Mouse (Mus musculus): ENCODE measurements around the gene Fcer1g. TPM values are rescaled to one million over a fixed set of nuclear protein-coding genes. Genes with fewer than 3 reads are reported as not detected.

Gene Fcer1g
- polyA plus RNA-seq, 1 experiment from 2014 or later: 18.4 TPM

- H3K9me3 ChIP-seq (ENCODE audit: control insufficient read depth, low read length): no peaks in the 10 kb centered on the region
- ATAC-seq (replicated peaks; ENCODE audit: low FRiP score): no peak
- DNase-seq (ENCODE audit: low spot score): no peak
- no peak overlapping the region for H3K4me3 ChIP-seq (ENCODE audit: low read depth, low read length)
- H3K4me1 ChIP-seq (replicated peaks; ENCODE audit: control insufficient read depth, insufficient read depth, low read length): peaks cover 7% of the 10 kb centered on the region; the same call in 1 of the 2 replicates
- H3K27me3 ChIP-seq (ENCODE audit: control insufficient read depth, insufficient read depth, low read length): no peaks in the 10 kb centered on the region
- H3K9ac ChIP-seq (ENCODE audit: low read length): no peak overlapping the region
- no peak overlapping the region for H3K27ac ChIP-seq (ENCODE audit: low read depth, low read length)
- 71% methylated on average over 8 of the region's 8 CpGs for WGBS
- H3K36me3 ChIP-seq (ENCODE audit: control insufficient read depth, insufficient read depth, low read length): no peaks in the 10 kb centered on the region
- no peak overlapping the region for H3K4me2 ChIP-seq (ENCODE audit: low read depth, low read length, severe bottlenecking)
Observed at GRCm38 (mm10) chr1:171185655-171186054, 48.5 kb downstream of the Fcer1g start.

GRCm38 (mm10) chr1:171184314-171184713, 49.9 kb downstream of the Fcer1g start:
- Histone ChIP-seq H3K4me1 (replicated peaks; ENCODE audit: control insufficient read depth, insufficient read depth, low read length) (peaks cover 4% of the 10 kb centered on the region; the same call in 1 of the 2 replicates), H3K27me3 (ENCODE audit: control insufficient read depth, insufficient read depth, low read length) (no peaks in the 10 kb centered on the region), H3K9me3 (ENCODE audit: control insufficient read depth, low read length) (no peaks in the 10 kb centered on the region), H3K9ac (ENCODE audit: low read length) (no peak overlapping the region), H3K36me3 (ENCODE audit: control insufficient read depth, insufficient read depth, low read length) (no peaks in the 10 kb centered on the region), H3K4me3 (ENCODE audit: low read depth, low read length) (no peak overlapping the region), H3K4me2 (ENCODE audit: low read depth, low read length, severe bottlenecking) (no peak overlapping the region), H3K27ac (ENCODE audit: low read depth, low read length) (no peak overlapping the region)
- 91% methylated on average over 7 of the region's 7 CpGs for WGBS
- ATAC-seq (replicated peaks; ENCODE audit: low FRiP score) (no peak), DNase-seq (ENCODE audit: low spot score) (no peak)

- Histone ChIP-seq H3K9ac (ENCODE audit: low read length) (no peak overlapping the region), H3K4me2 (ENCODE audit: low read depth, low read length, severe bottlenecking) (no peak overlapping the region), H3K4me3 (ENCODE audit: low read depth, low read length) (no peak overlapping the region), H3K36me3 (ENCODE audit: control insufficient read depth, insufficient read depth, low read length) (no peaks in the 10 kb centered on the region), H3K27ac (ENCODE audit: low read depth, low read length) (no peak overlapping the region), H3K9me3 (ENCODE audit: control insufficient read depth, low read length) (no peaks in the 10 kb centered on the region), H3K27me3 (ENCODE audit: control insufficient read depth, insufficient read depth, low read length) (no peaks in the 10 kb centered on the region), H3K4me1 (replicated peaks; ENCODE audit: control insufficient read depth, insufficient read depth, low read length) (no peaks in the 10 kb centered on the region; the same call in 1 of the 2 replicates)
- ATAC-seq (replicated peaks; ENCODE audit: low FRiP score): no peak
- 73% methylated on average over 3 of the region's 3 CpGs for WGBS
- no peak for DNase-seq (ENCODE audit: low spot score)
Observed at GRCm38 (mm10) chr1:171183620-171184019, 50.5 kb downstream of the Fcer1g start.

GRCm38 (mm10) chr1:171183025-171183424, 51.1 kb downstream of the Fcer1g start:
- Histone ChIP-seq H3K4me3 (ENCODE audit: low read depth, low read length) (no peak overlapping the region), H3K27me3 (ENCODE audit: control insufficient read depth, insufficient read depth, low read length) (no peaks in the 10 kb centered on the region), H3K36me3 (ENCODE audit: control insufficient read depth, insufficient read depth, low read length) (no peaks in the 10 kb centered on the region), H3K9me3 (ENCODE audit: control insufficient read depth, low read length) (no peaks in the 10 kb centered on the region), H3K4me2 (ENCODE audit: low read depth, low read length, severe bottlenecking) (no peak overlapping the region), H3K4me1 (replicated peaks; ENCODE audit: control insufficient read depth, insufficient read depth, low read length) (no peaks in the 10 kb centered on the region), H3K27ac (ENCODE audit: low read depth, low read length) (no peak overlapping the region), H3K9ac (ENCODE audit: low read length) (no peak overlapping the region)
- 90% methylated on average over 3 of the region's 3 CpGs for WGBS
- no peak for DNase-seq (ENCODE audit: low spot score)
- no peak for ATAC-seq (replicated peaks; ENCODE audit: low FRiP score)

Other genes starting within 250 kb of the Fcer1g start
- gene Fcgr4, start 215.4 kb downstream of the Fcer1g start, polyA plus RNA-seq (2014; fragmentation: Nextera tagmentation; extraction: Ambion mirVana): 0.21 and 0.35 TPM in 2 replicates
- gene Fcgr3, start 169.4 kb downstream of the Fcer1g start, polyA plus RNA-seq (2014; fragmentation: Nextera tagmentation; extraction: Ambion mirVana): 4.3 TPM in 2 replicates
- 1.5 and 2.9 TPM in 2 replicates for gene Cfap126, start 120.4 kb downstream of the Fcer1g start, polyA plus RNA-seq (2014; fragmentation: Nextera tagmentation; extraction: Ambion mirVana)
- 272 and 277 TPM in 2 replicates for gene Sdhc, start 83.8 kb downstream of the Fcer1g start, polyA plus RNA-seq (2014; fragmentation: Nextera tagmentation; extraction: Ambion mirVana)
- 0.13 TPM in 1 of 2 replicates, not detected in the other for gene Mpz, start 83.7 kb downstream of the Fcer1g start, polyA plus RNA-seq (2014; fragmentation: Nextera tagmentation; extraction: Ambion mirVana)
- 7.3 and 8.2 TPM in 2 replicates for gene Pcp4l1, start 38.1 kb downstream of the Fcer1g start, polyA plus RNA-seq (2014; fragmentation: Nextera tagmentation; extraction: Ambion mirVana)
- gene Nr1i3, start 20.4 kb downstream of the Fcer1g start, polyA plus RNA-seq (2014; fragmentation: Nextera tagmentation; extraction: Ambion mirVana): 0.17 and 0.23 TPM in 2 replicates
- gene Tomm40l, start 11.9 kb downstream of the Fcer1g start, polyA plus RNA-seq (2014; fragmentation: Nextera tagmentation; extraction: Ambion mirVana): 31.6 and 39.2 TPM in 2 replicates
- 1.6 and 1.9 TPM in 2 replicates for gene Apoa2, start 9.3 kb downstream of the Fcer1g start, polyA plus RNA-seq (2014; fragmentation: Nextera tagmentation; extraction: Ambion mirVana)
- 6.6 and 7.1 TPM in 2 replicates for gene Adamts4, start 16.1 kb upstream of the Fcer1g start, polyA plus RNA-seq (2014; fragmentation: Nextera tagmentation; extraction: Ambion mirVana)
- gene Ndufs2, start 17.0 kb upstream of the Fcer1g start, polyA plus RNA-seq (2014; fragmentation: Nextera tagmentation; extraction: Ambion mirVana): 257 and 264 TPM in 2 replicates
- gene B4galt3, start 36.0 kb upstream of the Fcer1g start, polyA plus RNA-seq (2014; fragmentation: Nextera tagmentation; extraction: Ambion mirVana): 72.3 and 75.5 TPM in 2 replicates
- gene Ppox, start 46.8 kb upstream of the Fcer1g start, polyA plus RNA-seq (2014; fragmentation: Nextera tagmentation; extraction: Ambion mirVana): 66.3 and 67.6 TPM in 2 replicates
- gene Usp21, start 53.6 kb upstream of the Fcer1g start, polyA plus RNA-seq (2014; fragmentation: Nextera tagmentation; extraction: Ambion mirVana): 110 and 114 TPM in 2 replicates
- gene Ufc1, start 60.7 kb upstream of the Fcer1g start, polyA plus RNA-seq (2014; fragmentation: Nextera tagmentation; extraction: Ambion mirVana): 92.4 and 97.5 TPM in 2 replicates
- 46.5 and 46.7 TPM in 2 replicates for gene Dedd, start 94.8 kb upstream of the Fcer1g start, polyA plus RNA-seq (2014; fragmentation: Nextera tagmentation; extraction: Ambion mirVana)
- gene Nit1, start 111.3 kb upstream of the Fcer1g start, polyA plus RNA-seq (2014; fragmentation: Nextera tagmentation; extraction: Ambion mirVana): 31.7 and 35.6 TPM in 2 replicates
- 58.4 and 65.7 TPM in 2 replicates for gene Pfdn2, start 111.3 kb upstream of the Fcer1g start, polyA plus RNA-seq (2014; fragmentation: Nextera tagmentation; extraction: Ambion mirVana)
- 1.7 and 2.3 TPM in 2 replicates for gene Klhdc9, start 126.4 kb upstream of the Fcer1g start, polyA plus RNA-seq (2014; fragmentation: Nextera tagmentation; extraction: Ambion mirVana)
- 0.90 and 1.2 TPM in 2 replicates for gene Nectin4, start 135.7 kb upstream of the Fcer1g start, polyA plus RNA-seq (2014; fragmentation: Nextera tagmentation; extraction: Ambion mirVana)
- 0.49 and 0.53 TPM in 2 replicates for gene Arhgap30, start 154.6 kb upstream of the Fcer1g start, polyA plus RNA-seq (2014; fragmentation: Nextera tagmentation; extraction: Ambion mirVana)
- gene Usf1, start 176.9 kb upstream of the Fcer1g start, polyA plus RNA-seq (2014; fragmentation: Nextera tagmentation; extraction: Ambion mirVana): 152 and 170 TPM in 2 replicates
- gene Tstd1, start 184.5 kb upstream of the Fcer1g start, polyA plus RNA-seq (2014; fragmentation: Nextera tagmentation; extraction: Ambion mirVana): 4.1 and 5.6 TPM in 2 replicates
- gene F11r, start 203.2 kb upstream of the Fcer1g start, polyA plus RNA-seq (2014; fragmentation: Nextera tagmentation; extraction: Ambion mirVana): 12.8 and 13.4 TPM in 2 replicates

All from forebrain, embryonic 11.5 days (tissue).